Mouse (Mus musculus): ENCODE data around the gene Chd3. TPM values are rescaled to one million over a fixed set of nuclear protein-coding genes. Genes with fewer than 3 reads are reported as not detected.
"Not testable (repeated sequence)": the region's sequence is repeated elsewhere in the genome, so short reads cannot be mapped to it uniquely, and the experiment has no call there.

Chd3 gene
- polyA plus RNA-seq, 1 experiment from 2014 or later: 124 TPM

DNA sequence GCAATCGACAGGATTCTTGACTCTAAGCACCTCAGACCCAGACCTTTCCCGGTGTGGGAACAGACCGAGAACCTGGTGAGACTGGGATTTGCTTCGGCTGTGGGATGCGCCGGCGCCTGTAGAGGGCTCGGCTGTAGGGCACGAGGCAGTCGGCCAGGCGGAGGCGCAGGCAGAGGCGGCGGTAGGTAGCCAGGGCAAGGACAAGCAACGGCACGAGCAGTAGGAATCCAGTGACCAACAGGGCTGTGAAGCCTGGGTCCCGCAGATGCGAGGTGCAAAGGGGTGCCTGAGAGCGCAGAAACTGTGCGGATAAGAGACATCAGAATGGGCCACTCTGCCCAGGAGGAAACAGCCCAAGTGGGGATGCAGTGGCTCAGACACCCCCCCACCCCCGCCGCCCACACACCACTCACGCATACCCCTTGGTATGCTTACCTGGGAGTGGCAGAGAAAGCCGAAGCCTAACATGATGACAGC is 28.4 kb upstream of the Chd3 start:
- Histone ChIP-seq H3K27me3 (peaks cover 8% of the 10 kb centered on the region), H3K36me3 (peaks cover 42% of the 10 kb centered on the region), H3K27ac (peak overlapping the region; percentile 82), H3K9ac (replicated peaks) (peak overlapping the region; percentile 61), H3K4me3 (replicated peaks) (peak overlapping the region; percentile 66), H3K9me3 (no peaks in the 10 kb centered on the region), H3K4me1 (replicated peaks) (peaks cover 56% of the 10 kb centered on the region), H3K4me2 (peak overlapping the region; percentile 84)
- ATAC-seq (ENCODE audit: insufficient number of reproducible peaks, insufficient read depth, low FRiP score, low TSS enrichment, low read depth): no peak
- WGBS: 7% methylated on average over 24 of the region's 24 CpGs

GRCm38 (mm10) chr11:69396772-69397171 is 27.6 kb upstream of the Chd3 start:
- peaks cover 55% of the 10 kb centered on the region for H3K4me1 ChIP-seq (replicated peaks)
- 31% methylated on average over 11 of the region's 11 CpGs for WGBS
- no peaks in the 10 kb centered on the region for H3K9me3 ChIP-seq
- no peak for ATAC-seq (ENCODE audit: insufficient number of reproducible peaks, insufficient read depth, low FRiP score, low TSS enrichment, low read depth)
- H3K27ac ChIP-seq: peak overlapping the region; percentile 93
- H3K36me3 ChIP-seq: peaks cover 38% of the 10 kb centered on the region
- peak overlapping the region; percentile 88 for H3K9ac ChIP-seq (replicated peaks)
- H3K4me3 ChIP-seq (replicated peaks): peak overlapping the region; percentile 66
- peaks cover 8% of the 10 kb centered on the region for H3K27me3 ChIP-seq
- H3K4me2 ChIP-seq: peak overlapping the region; percentile 84

- Histone ChIP-seq H3K9ac (replicated peaks) (peak overlapping the region; percentile 88), H3K27ac (peak overlapping the region; percentile 93), H3K4me2 (peak overlapping the region; percentile 84), H3K4me3 (replicated peaks) (peak overlapping the region; percentile 66), H3K36me3 (peaks cover 28% of the 10 kb centered on the region), H3K4me1 (replicated peaks) (peaks cover 48% of the 10 kb centered on the region), H3K27me3 (peaks cover 8% of the 10 kb centered on the region), H3K9me3 (no peaks in the 10 kb centered on the region)
- WGBS: 1% methylated on average over 48 of the region's 48 CpGs
- peak; percentile 81 for ATAC-seq (ENCODE audit: insufficient number of reproducible peaks, insufficient read depth, low FRiP score, low TSS enrichment, low read depth)
These were observed 26.6 kb upstream of the Chd3 start for GRCm38 (mm10) chr11:69395634-69396373.

- H3K4me3 ChIP-seq (replicated peaks): peak within 1 kb of the TSS; percentile 66
- peak within 1 kb of the TSS; percentile 88 for H3K9ac ChIP-seq (replicated peaks)
- H3K27ac ChIP-seq: peak within 1 kb of the TSS; percentile 93
- peaks cover 43% of the 10 kb centered on the region for H3K4me1 ChIP-seq (replicated peaks)
- WGBS: under 1% methylated on average over 24 of the region's 24 CpGs
- H3K4me2 ChIP-seq: peak within 1 kb of the TSS; percentile 84
- not testable (repeated sequence) for H3K27me3 ChIP-seq, H3K9me3 ChIP-seq
- peak; percentile 29 for ATAC-seq (ENCODE audit: insufficient number of reproducible peaks, insufficient read depth, low FRiP score, low TSS enrichment, low read depth)
- H3K36me3 ChIP-seq: peaks cover 22% of the 10 kb centered on the region
These were observed 26.0 kb upstream of the Chd3 start, which contains the start of the genes Naa38 and Cyb5d1 for GRCm38 (mm10) chr11:69395235-69395633. TSS of gene Naa38 (plus strand) at chr11:69395487. TSS of gene Cyb5d1 (minus strand) at chr11:69395631.

GRCm38 (mm10) chr11:69394591-69395167 is 25.5 kb upstream of the Chd3 start:
- H3K4me1 ChIP-seq (replicated peaks): peaks cover 37% of the 10 kb centered on the region
- ATAC-seq (ENCODE audit: insufficient number of reproducible peaks, insufficient read depth, low FRiP score, low TSS enrichment, low read depth): not testable (repeated sequence)

DNA sequence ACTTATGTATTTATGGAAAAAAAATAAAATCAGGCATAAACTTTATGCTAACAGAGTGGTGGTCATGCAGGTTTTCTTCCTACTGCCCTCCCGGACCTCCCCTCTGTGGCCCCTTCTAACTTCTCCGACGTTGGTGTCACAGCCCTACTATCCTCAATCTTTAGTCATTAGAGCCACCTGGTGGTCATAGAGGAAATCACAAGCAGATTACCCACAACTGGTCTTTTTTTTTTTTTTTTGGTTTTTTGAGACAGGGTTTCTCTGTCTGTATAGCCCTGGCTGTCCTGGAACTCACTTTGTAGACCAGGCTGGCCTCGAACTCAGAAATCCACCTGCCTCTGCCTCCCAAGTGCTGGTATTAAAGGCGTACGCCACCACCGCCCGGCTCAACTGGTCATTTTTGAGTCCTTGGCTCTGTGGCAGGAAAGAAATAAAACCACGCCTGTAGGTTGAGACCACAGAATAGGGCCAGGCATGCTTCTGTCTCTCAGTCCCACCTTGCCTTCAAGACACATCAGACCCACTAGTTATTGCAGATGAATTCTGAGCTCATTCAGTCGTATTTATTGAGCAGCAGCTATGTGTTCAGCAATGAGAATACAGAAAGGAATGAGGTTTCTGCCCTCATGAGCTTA is 21.3 kb upstream of the Chd3 start:
- Histone ChIP-seq H3K4me1 (replicated peaks) (peaks cover 4% of the 10 kb centered on the region), H3K4me3 (replicated peaks) (no peak overlapping the region), H3K27ac (no peak overlapping the region), H3K27me3 (no peaks in the 10 kb centered on the region), H3K9ac (replicated peaks) (no peak overlapping the region), H3K36me3 (peaks cover 4% of the 10 kb centered on the region), H3K9me3 (no peaks in the 10 kb centered on the region), H3K4me2 (no peak overlapping the region)
- 50% methylated on average over 10 of the region's 10 CpGs for WGBS
- peak; percentile 40; the same call in 1 of the 2 replicates for ATAC-seq (ENCODE audit: insufficient number of reproducible peaks, insufficient read depth, low FRiP score, low TSS enrichment, low read depth)

More at GRCm38 (mm10) chr11:69394591-69395167, 25.5 kb upstream of the Chd3 start:
- H3K9me3 ChIP-seq, H3K27me3 ChIP-seq: not testable (repeated sequence)
- peak overlapping the region; percentile 93 for H3K27ac ChIP-seq
- H3K9ac ChIP-seq (replicated peaks): peak overlapping the region; percentile 88
- peak overlapping the region; percentile 66 for H3K4me3 ChIP-seq (replicated peaks)
- 1% methylated on average over 31 of the region's 31 CpGs for WGBS
- peak overlapping the region; percentile 72 for H3K4me2 ChIP-seq
- H3K36me3 ChIP-seq: peaks cover 17% of the 10 kb centered on the region

GRCm38 (mm10) chr11:69389531-69390399 is 20.6 kb upstream of the Chd3 start:
- no peak overlapping the region for H3K9ac ChIP-seq (replicated peaks)
- peaks cover 4% of the 10 kb centered on the region for H3K4me1 ChIP-seq (replicated peaks)
- no peak overlapping the region for H3K4me2 ChIP-seq

GRCm38 (mm10) chr11:69388680-69389079 is 19.5 kb upstream of the Chd3 start:
- Histone ChIP-seq H3K4me3 (replicated peaks) (no peak overlapping the region), H3K27ac (no peak overlapping the region), H3K4me2 (no peak overlapping the region), H3K36me3 (peaks cover 6% of the 10 kb centered on the region), H3K27me3 (no peaks in the 10 kb centered on the region), H3K9ac (replicated peaks) (no peak overlapping the region), H3K4me1 (replicated peaks) (no peaks in the 10 kb centered on the region), H3K9me3 (no peaks in the 10 kb centered on the region)
- no peak for ATAC-seq (ENCODE audit: insufficient number of reproducible peaks, insufficient read depth, low FRiP score, low TSS enrichment, low read depth)
- 99% methylated on average over 4 of the region's 4 CpGs for WGBS

More at GRCm38 (mm10) chr11:69389531-69390399, 20.6 kb upstream of the Chd3 start:
- whole genome bisulfite sequencing: 66% methylated on average over 14 of the region's 14 CpGs
- Histone ChIP-seq H3K4me3 (replicated peaks) (no peak overlapping the region), H3K36me3 (peaks cover 4% of the 10 kb centered on the region), H3K27me3 (no peaks in the 10 kb centered on the region), H3K9me3 (no peaks in the 10 kb centered on the region), H3K27ac (no peak overlapping the region)
- peak; percentile 11; the same call in 1 of the 2 replicates for ATAC-seq (ENCODE audit: insufficient number of reproducible peaks, insufficient read depth, low FRiP score, low TSS enrichment, low read depth)

GRCm38 (mm10) chr11:69386758-69387157 is 17.6 kb upstream of the Chd3 start:
- no peak overlapping the region for H3K4me2 ChIP-seq
- WGBS: 77% methylated on average over 7 of the region's 7 CpGs
- no peaks in the 10 kb centered on the region for H3K27me3 ChIP-seq
- ATAC-seq (ENCODE audit: insufficient number of reproducible peaks, insufficient read depth, low FRiP score, low TSS enrichment, low read depth): no peak
- no peaks in the 10 kb centered on the region for H3K9me3 ChIP-seq
- no peak overlapping the region for H3K27ac ChIP-seq
- no peak overlapping the region for H3K9ac ChIP-seq (replicated peaks)
- H3K4me1 ChIP-seq (replicated peaks): no peaks in the 10 kb centered on the region
- H3K4me3 ChIP-seq (replicated peaks): no peak overlapping the region
- 0 out of 2 replicates have a peak, but pooled peaks cover 11% of the 10 kb centered on the region for H3K36me3 ChIP-seq

GRCm38 (mm10) chr11:69384979-69385378 is 15.8 kb upstream of the Chd3 start:
- WGBS: 76% methylated on average over 6 of the region's 6 CpGs
- H3K4me3 ChIP-seq (replicated peaks): no peak overlapping the region
- no peak for ATAC-seq (ENCODE audit: insufficient number of reproducible peaks, insufficient read depth, low FRiP score, low TSS enrichment, low read depth)
- H3K4me2 ChIP-seq: no peak overlapping the region
- H3K4me1 ChIP-seq (replicated peaks): no peaks in the 10 kb centered on the region
- no peak overlapping the region for H3K9ac ChIP-seq (replicated peaks)
- no peak overlapping the region for H3K27ac ChIP-seq
- no peaks in the 10 kb centered on the region for H3K27me3 ChIP-seq
- H3K36me3 ChIP-seq: peaks cover 19% of the 10 kb centered on the region; the same call in 1 of the 2 replicates
- no peaks in the 10 kb centered on the region for H3K9me3 ChIP-seq
